Mouse (Mus musculus) mouse embryonic stem cell (cell line): ENCODE results near the gene Eef1akmt1.

ENCODE experiments used
- in situ Hi-C, 2 experiments: fragments of 300-500 bp; cut with MboI; formaldehyde crosslinking; loops; 1 replicate in 1 of 2; 3 replicates in 1 of 2; pipeline ENCODE4 v1.14.3; 2019 to 2020; ENCODE audit warnings: low sequenced_read_pairs in 2 of 2, low pct_unique_long_range_greater_than_20kb in 1 of 2, mixed read lengths in 1 of 2; ENCODE audit not compliant: unreplicated experiment in 1 of 2

Gene Eef1akmt1

DNA sequence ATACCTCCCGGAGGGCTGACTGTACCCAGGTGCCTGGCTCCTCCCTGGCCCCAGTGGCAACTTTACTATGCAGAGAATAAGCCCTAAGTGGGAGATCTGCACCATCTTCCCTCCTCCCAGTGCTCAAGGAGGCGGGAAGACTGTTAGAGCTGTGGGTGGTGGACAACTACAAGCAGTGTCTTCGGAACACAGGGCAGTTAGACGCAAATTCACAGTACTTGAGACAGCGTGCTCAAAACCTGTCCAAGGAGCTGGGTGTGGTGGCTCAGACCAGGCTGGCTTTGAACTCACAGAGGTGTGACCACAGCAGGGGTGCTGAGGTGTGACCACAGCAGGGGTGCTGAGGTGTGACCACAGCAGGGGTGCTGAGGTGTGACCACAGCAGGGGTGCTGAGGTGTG is 17.0 kb downstream of the Eef1akmt1 start:
- in situ Hi-C loops, result no loop called here

DNA sequence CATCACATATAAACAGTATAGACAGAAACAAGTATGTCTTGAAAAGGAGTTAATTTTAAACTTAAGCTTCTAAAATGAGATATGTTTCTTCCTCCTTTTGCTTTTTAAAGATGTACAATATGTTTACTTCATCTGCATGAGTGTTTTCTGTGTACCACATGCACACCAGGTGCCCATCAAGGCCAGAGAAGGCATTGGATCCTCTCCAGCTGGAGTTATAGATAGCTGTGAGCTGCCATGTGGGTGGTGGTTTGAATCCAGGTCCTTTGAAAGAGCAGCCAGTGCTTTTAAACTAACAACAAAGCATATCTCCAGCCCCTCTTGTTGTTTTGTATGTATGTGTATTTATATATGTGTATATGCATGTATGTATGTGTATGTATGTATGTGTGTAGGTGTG is 18.5 kb downstream of the Eef1akmt1 start:
- in situ Hi-C loops, result no loop called here

- in situ Hi-C loops, result no loop called here
These were observed 24.4 kb downstream of the Eef1akmt1 start for GRCm38 (mm10) chr14:57547062-57547461.

DNA sequence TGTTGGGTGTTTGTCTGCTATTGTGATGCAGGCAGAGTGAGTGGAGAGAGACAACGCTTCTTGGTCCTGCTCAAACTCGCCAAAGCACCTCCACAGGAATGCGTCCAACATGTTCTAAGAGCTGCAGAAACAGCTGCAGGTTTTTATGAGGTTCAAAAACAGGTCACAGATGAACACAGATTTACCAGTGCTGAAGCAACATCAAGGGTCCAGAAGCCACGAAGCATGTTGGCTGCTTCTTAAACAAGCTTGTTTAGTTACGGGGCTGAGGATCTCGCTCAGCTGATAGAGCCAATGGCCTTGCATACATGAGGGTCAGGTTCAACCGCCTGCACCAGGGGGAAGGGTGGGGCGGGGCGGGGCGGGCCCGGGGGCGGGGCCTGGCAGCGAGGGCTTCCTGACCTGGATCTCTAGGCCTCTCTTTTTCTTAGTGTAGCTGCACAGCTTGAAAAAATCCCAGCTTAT is 24.8 kb downstream of the Eef1akmt1 start:
- in situ Hi-C loops, result no loop called here

- in situ Hi-C loops, result no loop called here
These were observed 25.3 kb downstream of the Eef1akmt1 start for GRCm38 (mm10) chr14:57546131-57546530.

- in situ Hi-C loops, result no loop called here
These were observed 25.9 kb downstream of the Eef1akmt1 start for GRCm38 (mm10) chr14:57545526-57545925.

GRCm38 (mm10) chr14:57543420-57544039 is 27.9 kb downstream of the Eef1akmt1 start:
- in situ Hi-C loops, result no loop called here

- in situ Hi-C loops, result no loop called here
These were observed 29.2 kb downstream of the Eef1akmt1 start for GRCm38 (mm10) chr14:57542231-57542630.

DNA sequence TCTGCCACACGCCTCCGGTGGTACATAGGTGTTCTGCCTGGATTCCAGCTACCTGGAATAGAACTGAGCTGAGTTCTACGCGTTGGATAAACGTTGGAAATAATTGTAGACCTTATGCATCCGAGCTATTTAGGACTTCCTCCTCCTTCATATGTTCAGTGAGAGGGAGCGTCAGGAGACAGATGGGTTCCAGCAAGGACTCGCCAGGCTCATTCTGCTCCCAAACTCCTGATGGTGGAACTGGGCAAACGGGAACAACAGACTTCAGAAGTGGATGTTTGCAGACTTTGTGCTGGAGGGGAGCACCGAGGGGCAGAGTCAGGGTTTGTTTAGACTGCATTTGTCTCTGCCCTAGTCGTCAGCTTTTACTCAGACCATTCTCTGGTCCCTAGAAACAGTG is 30.7 kb downstream of the Eef1akmt1 start:
- in situ Hi-C loops, result no loop called here

GRCm38 (mm10) chr14:57537261-57538015 is 34.0 kb downstream of the Eef1akmt1 start:
- in situ Hi-C loops, result no loop called here

- in situ Hi-C loops, result no loop called here
These were observed 34.6 kb downstream of the Eef1akmt1 start for GRCm38 (mm10) chr14:57536820-57537219.

DNA sequence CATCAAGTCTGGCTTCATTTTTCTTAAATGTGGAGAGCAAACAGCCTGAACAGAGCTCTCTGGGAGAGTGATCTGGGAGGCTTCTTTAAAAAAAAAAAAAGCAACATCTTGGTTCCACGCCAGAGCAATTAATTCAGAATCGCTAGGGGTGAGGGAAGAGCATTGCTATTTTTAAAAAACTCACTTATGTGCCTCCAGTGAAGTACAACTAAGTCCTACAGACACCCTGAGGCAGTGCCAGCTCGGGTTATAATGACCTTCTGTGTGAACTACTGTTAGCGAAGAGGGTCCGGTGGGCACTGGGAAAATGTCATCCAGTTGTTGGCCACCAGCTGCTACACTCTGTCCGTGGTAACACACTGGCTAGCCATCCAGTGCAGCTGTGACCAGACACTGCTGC is 35.8 kb downstream of the Eef1akmt1 start:
- in situ Hi-C loops, result no loop called here

GRCm38 (mm10) chr14:57534961-57535360 is 36.5 kb downstream of the Eef1akmt1 start:
- in situ Hi-C loops, result no loop called here

DNA sequence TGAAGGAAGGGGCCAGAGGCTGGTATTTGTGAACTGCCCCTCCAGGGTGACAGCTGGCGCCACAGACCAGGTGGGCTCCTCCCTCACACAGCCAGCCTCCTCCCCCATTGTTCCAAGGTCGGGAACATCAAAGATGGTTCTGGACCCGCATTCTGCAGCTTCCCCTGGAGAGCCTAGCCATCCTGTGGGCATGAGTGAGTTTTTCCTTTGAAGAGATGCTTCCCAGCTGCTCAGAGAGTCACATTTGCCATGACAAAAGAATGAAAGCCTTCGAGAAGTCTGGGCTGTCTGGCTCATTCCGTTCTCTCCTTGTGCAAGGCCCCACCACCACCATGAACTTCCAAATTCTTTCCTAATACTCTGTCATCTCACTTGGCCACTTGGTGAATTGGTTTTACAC is 37.1 kb downstream of the Eef1akmt1 start:
- in situ Hi-C loops, result no loop called here

- in situ Hi-C loops, result no loop called here
These were observed 37.6 kb downstream of the Eef1akmt1 start for GRCm38 (mm10) chr14:57533841-57534240.

- in situ Hi-C loops, result no loop called here
These were observed 38.2 kb downstream of the Eef1akmt1 start for GRCm38 (mm10) chr14:57533214-57533613.

DNA sequence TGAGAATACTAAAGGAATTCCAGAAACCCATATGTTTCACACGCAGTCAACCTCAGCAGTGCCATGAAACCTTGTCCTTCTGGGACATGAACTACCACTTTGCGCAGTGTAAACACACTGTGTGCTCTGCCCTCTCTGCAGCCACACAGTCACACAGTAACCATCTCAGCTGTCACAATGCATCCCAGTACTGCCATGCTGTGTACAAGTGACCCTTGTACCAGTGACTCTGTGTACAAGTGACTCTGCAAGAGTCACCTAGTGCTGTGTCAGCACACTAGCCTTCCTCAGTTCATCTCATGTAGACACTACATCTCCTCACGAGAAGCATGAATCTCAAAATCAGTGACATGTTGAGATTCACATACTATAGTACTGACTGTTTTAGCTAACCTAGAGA is 38.8 kb downstream of the Eef1akmt1 start:
- in situ Hi-C loops, result no loop called here

GRCm38 (mm10) chr14:57529786-57530515 is 41.5 kb downstream of the Eef1akmt1 start:
- in situ Hi-C loops, result no loop called here

DNA sequence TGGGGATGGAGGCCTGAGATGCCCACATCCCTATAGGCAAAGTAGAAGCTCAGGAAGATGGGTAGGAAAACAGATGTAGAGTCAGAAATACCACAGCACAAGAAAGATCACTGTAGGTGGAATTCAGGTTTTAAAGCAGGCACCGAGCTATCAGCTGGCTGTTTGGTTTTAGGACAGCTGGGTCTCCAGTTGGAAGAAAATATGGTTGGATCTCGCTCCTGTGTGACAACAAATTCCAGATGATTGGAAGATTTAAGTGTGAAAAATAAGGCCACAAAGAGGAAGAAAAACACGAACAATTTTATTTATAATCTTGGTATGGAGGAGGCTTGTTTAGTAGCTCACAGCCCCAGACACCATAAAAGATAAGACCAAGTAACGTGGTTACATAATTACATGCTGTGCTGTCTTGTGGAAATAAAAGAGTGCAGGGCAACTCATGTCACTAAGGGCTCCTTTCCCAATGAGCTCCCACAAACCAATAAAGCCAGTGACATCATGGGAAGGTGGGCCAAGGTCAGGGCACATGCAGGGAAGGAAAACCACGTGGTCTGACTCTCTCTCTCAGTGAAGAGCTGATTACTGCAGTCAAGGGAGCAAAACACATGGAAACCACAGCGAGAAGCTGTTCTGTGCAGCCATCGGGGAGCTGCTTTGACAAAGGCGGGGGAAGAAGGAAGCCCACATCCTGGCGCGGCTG is 42.2 kb downstream of the Eef1akmt1 start:
- in situ Hi-C loops, result no loop called here
